ENCODE assay signal across 26 mouse cellular contexts in the genomic region with DNA sequence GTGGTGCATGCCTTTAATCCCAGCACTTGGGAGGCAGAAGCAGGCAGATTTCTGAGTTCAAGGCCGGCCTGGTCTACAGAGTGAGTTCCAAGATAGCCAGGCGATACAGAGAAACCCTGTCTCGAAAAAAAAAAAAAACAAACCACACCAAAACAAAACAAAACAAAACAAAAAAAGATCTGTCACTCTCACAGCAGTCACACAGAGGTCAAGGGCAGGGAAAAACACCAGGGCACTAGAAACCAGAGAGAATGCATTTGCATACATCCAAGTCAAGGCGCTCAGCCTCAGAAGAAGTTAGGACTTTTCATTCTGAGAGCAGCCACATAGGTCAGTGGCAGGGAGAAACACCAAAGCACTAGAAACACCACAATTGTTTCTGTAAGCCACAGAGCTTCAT.
DNase-seq lines count a peak whose midpoint lies in the region; ATAC-seq lines count a peak whose summit lies in the region.
"Had no signal": no experiment of that assay in that cellular context is flagged by ENCODE, and none has a peak within 500 bp of the region (broad histone marks: within the 10 kb centered on the region; RNA-seq: fewer than 3 reads in every experiment).

No protein-coding gene starts in this region.

- WGBS in midbrain, embryonic 16.5 days, result 92% methylated on average over 4 of the region's 4 CpGs
- WGBS in midbrain, embryonic 11.5 days, result 93% methylated on average over 4 of the region's 4 CpGs

- no peaks in the 10 kb centered on the region for H3K9me3 ChIP-seq in midbrain, embryonic 16.5 days (replicated peaks; ENCODE audit: control insufficient read depth, low read length, poor library complexity, severe bottlenecking)
- no peaks in the 10 kb centered on the region for H3K9me3 ChIP-seq in midbrain, embryonic 11.5 days (ENCODE audit: control insufficient read depth, low read length)
- H3K9me3 ChIP-seq: embryonic facial prominence, embryonic 13.5 days; embryonic facial prominence, embryonic 15.5 days; forebrain, embryonic 10.5 days; forebrain, embryonic 12.5 days had no signal

- no peaks in the 10 kb centered on the region for H3K36me3 ChIP-seq in midbrain, embryonic 16.5 days (ENCODE audit: control insufficient read depth, insufficient read depth, low read length)
- no peaks in the 10 kb centered on the region for H3K36me3 ChIP-seq in midbrain, embryonic 11.5 days (ENCODE audit: control insufficient read depth, insufficient read depth, low read length)
- H3K36me3 ChIP-seq: embryonic facial prominence, embryonic 13.5 days; embryonic facial prominence, embryonic 15.5 days; forebrain, embryonic 10.5 days; forebrain, embryonic 12.5 days; G1E had no signal

- no peak for DNase-seq in midbrain, embryonic 11.5 days (ENCODE audit: low spot score, missing footprints)
- DNase-seq in R1 (ENCODE audit: low read depth, low spot score), result peak; percentile 89
- no peak for DNase-seq in kidney, adult 11 months
- DNase-seq in testis, postnatal 10 days (ENCODE audit: low spot score), result no peak
- DNase-seq: adrenal gland, adult 2 months; adrenal gland, postnatal 10 days; adrenal gland, postnatal 25 days; B cell, adult 2 months; cerebellum, adult 11 months; cerebellum, adult 18-20 months; cerebellum, adult 8-10 months; cerebellum, adult 9-11 months; cerebellum, postnatal 14 days; cerebellum, postnatal 36 days; embryo, embryonic 11 days had no signal

- peaks cover 8% of the 10 kb centered on the region; the same call in 1 of the 2 replicates for H3K4me1 ChIP-seq in midbrain, embryonic 16.5 days (ENCODE audit: control insufficient read depth, insufficient read depth, low read length)
- no peaks in the 10 kb centered on the region; the same call in 1 of the 2 replicates for H3K4me1 ChIP-seq in midbrain, embryonic 11.5 days (ENCODE audit: control insufficient read depth, insufficient read depth, low read length)
- H3K4me1 ChIP-seq: embryonic facial prominence, embryonic 13.5 days had no signal

- no peak for ATAC-seq in midbrain, embryonic 16.5 days
- no peak for ATAC-seq in midbrain, embryonic 11.5 days (ENCODE audit: low FRiP score)
- ATAC-seq: CD4-positive, CD25-positive, alpha-beta regulatory T cell, adult 4 months; forebrain, embryonic 14.5 days; forebrain, embryonic 16.5 days had no signal

- 0 out of 2 replicates have a peak overlapping the region, but pooled peaks have one; percentile 2 for H3K27ac ChIP-seq in midbrain, embryonic 16.5 days (ENCODE audit: low read length)
- H3K27ac ChIP-seq in midbrain, embryonic 11.5 days (ENCODE audit: low read depth, low read length), result no peak overlapping the region
- H3K27ac ChIP-seq: embryonic facial prominence, embryonic 13.5 days; embryonic facial prominence, embryonic 15.5 days; forebrain, embryonic 10.5 days; forebrain, embryonic 12.5 days had no signal

- no peak overlapping the region for H3K9ac ChIP-seq in midbrain, embryonic 16.5 days (ENCODE audit: low read depth, low read length)
- no peak overlapping the region for H3K9ac ChIP-seq in midbrain, embryonic 11.5 days (ENCODE audit: low read length)
- H3K9ac ChIP-seq: embryonic facial prominence, embryonic 13.5 days; embryonic facial prominence, embryonic 15.5 days; forebrain, embryonic 12.5 days had no signal

- H3K4me3 ChIP-seq in midbrain, embryonic 16.5 days (ENCODE audit: low read depth, low read length), result no peak overlapping the region
- no peak overlapping the region for H3K4me3 ChIP-seq in midbrain, embryonic 11.5 days (ENCODE audit: low read depth, low read length)
- H3K4me3 ChIP-seq: embryonic facial prominence, embryonic 13.5 days; embryonic facial prominence, embryonic 15.5 days; erythroblast, embryonic 14.5 days; forebrain, embryonic 10.5 days; forebrain, embryonic 12.5 days had no signal

- no peaks in the 10 kb centered on the region for H3K27me3 ChIP-seq in midbrain, embryonic 16.5 days (ENCODE audit: control insufficient read depth, insufficient read depth, low read depth, low read length)
- no peaks in the 10 kb centered on the region for H3K27me3 ChIP-seq in midbrain, embryonic 11.5 days (ENCODE audit: control insufficient read depth, insufficient read depth, low read length)
- H3K27me3 ChIP-seq: CH12.LX; embryonic facial prominence, embryonic 13.5 days; embryonic facial prominence, embryonic 15.5 days; forebrain, embryonic 12.5 days had no signal

- H3K4me2 ChIP-seq in midbrain, embryonic 16.5 days (ENCODE audit: low read length), result no peak overlapping the region
- no peak overlapping the region for H3K4me2 ChIP-seq in midbrain, embryonic 11.5 days
- H3K4me2 ChIP-seq: embryonic facial prominence, embryonic 13.5 days; embryonic facial prominence, embryonic 15.5 days; forebrain, embryonic 12.5 days had no signal
